Comparison of ENCODE assay signal across 8 mouse cellular contexts in genomic region chr4:101354086-101354855, GRCm38 (mm10).
DNase-seq lines count a peak whose midpoint lies in the region; ATAC-seq and TF ChIP-seq lines count a peak whose summit lies in the region.

No protein-coding gene starts in this region.

- no peak for ATAC-seq in forebrain, embryonic 15.5 days (replicated peaks)
- no peak for ATAC-seq in limb, embryonic 13.5 days (ENCODE audit: low FRiP score, low read depth)

- peak overlapping the region; percentile 99 for H3K27ac ChIP-seq in layer of hippocampus, adult 2 months
- H3K27ac ChIP-seq in forebrain, embryonic 15.5 days (replicated peaks), result 0 out of 2 replicates have a peak overlapping the region, but pooled peaks have one; percentile 99
- no peak overlapping the region for H3K27ac ChIP-seq in limb, embryonic 13.5 days

- peak overlapping the region; percentile 63 for H3K4me2 ChIP-seq in forebrain, embryonic 15.5 days (replicated peaks)
- peak overlapping the region; percentile 93 for H3K4me2 ChIP-seq in limb, embryonic 13.5 days (replicated peaks)

- DNase-seq in layer of hippocampus, adult 2 months (ENCODE audit: low spot score in 2 of 2), result no peak
- no peak for DNase-seq in layer of hippocampus, adult 9-10 months (ENCODE audit: low spot score)
- peak; percentile 36 for DNase-seq in skeletal muscle tissue, adult 2 months (ENCODE audit: low read depth, low spot score)
- DNase-seq in testis, postnatal 14 days (ENCODE audit: low spot score), result no peak
- DNase-seq in thymus, postnatal 4 days, result no peak
- DNase-seq in B cell, adult 2 months, result no peak

- 40% methylated on average over 7 of the region's 7 CpGs for WGBS in forebrain, embryonic 15.5 days
- WGBS in limb, embryonic 13.5 days, result 48% methylated on average over 7 of the region's 7 CpGs

- H3K4me1 ChIP-seq in forebrain, embryonic 15.5 days, result peaks cover 32% of the 10 kb centered on the region
- peaks cover 26% of the 10 kb centered on the region for H3K4me1 ChIP-seq in limb, embryonic 13.5 days

- TF ChIP-seq CTCF in layer of hippocampus, adult 2 months (conservative IDR thresholded peaks at IDR 0.05), result no peak

- H3K9ac ChIP-seq in forebrain, embryonic 15.5 days (replicated peaks), result peak overlapping the region; percentile 93
- H3K9ac ChIP-seq in limb, embryonic 13.5 days, result peak overlapping the region; percentile 83; the same call in 1 of the 2 replicates

- peaks cover 7% of the 10 kb centered on the region; the same call in 1 of the 2 replicates for H3K36me3 ChIP-seq in forebrain, embryonic 15.5 days
- no peaks in the 10 kb centered on the region for H3K36me3 ChIP-seq in limb, embryonic 13.5 days

- no peaks in the 10 kb centered on the region for H3K27me3 ChIP-seq in forebrain, embryonic 15.5 days
- H3K27me3 ChIP-seq in limb, embryonic 13.5 days, result 0 out of 2 replicates have a peak, but pooled peaks cover 4% of the 10 kb centered on the region

- peak overlapping the region; percentile 69 for H3K4me3 ChIP-seq in layer of hippocampus, adult 2 months
- H3K4me3 ChIP-seq in forebrain, embryonic 15.5 days, result peak overlapping the region; percentile 80
- peak overlapping the region; percentile 80 for H3K4me3 ChIP-seq in limb, embryonic 13.5 days

- H3K9me3 ChIP-seq in forebrain, embryonic 15.5 days, result no peaks in the 10 kb centered on the region
- no peaks in the 10 kb centered on the region for H3K9me3 ChIP-seq in limb, embryonic 13.5 days
